Mouse (Mus musculus): ENCODE results near the gene Crtc3. TPM values are rescaled to one million over a fixed set of nuclear protein-coding genes. Genes with fewer than 3 reads are reported as not detected.

Gene Crtc3
- polyA plus RNA-seq, 1 experiment from 2014 or later, result 4.3 TPM

GRCm38 (mm10) chr7:80555146-80555545 lies 133.5 kb downstream of the Crtc3 start:
- no peak overlapping the region for H3K4me2 ChIP-seq (ENCODE audit: low read depth, low read length)
- no peak overlapping the region for H3K4me3 ChIP-seq (ENCODE audit: low read depth, low read length)
- H3K9me3 ChIP-seq (replicated peaks; ENCODE audit: control insufficient read depth, low read length), result no peaks in the 10 kb centered on the region
- no peak for ATAC-seq (ENCODE audit: low read depth)
- no peak overlapping the region; the same call in 1 of the 2 replicates for H3K27ac ChIP-seq (ENCODE audit: low read length)
- 47% methylated on average over 3 of the region's 3 CpGs for WGBS (ENCODE audit: insufficient replicate concordance)
- H3K9ac ChIP-seq (ENCODE audit: low read depth, low read length), result no peak overlapping the region
- H3K27me3 ChIP-seq (ENCODE audit: control insufficient read depth, insufficient read depth, low read depth, low read length), result no peaks in the 10 kb centered on the region
- H3K4me1 ChIP-seq (ENCODE audit: control insufficient read depth, low read depth, low read length), result no peaks in the 10 kb centered on the region
- H3K36me3 ChIP-seq (ENCODE audit: control insufficient read depth, insufficient read depth), result no peaks in the 10 kb centered on the region

GRCm38 (mm10) chr7:80554180-80555021 lies 134.3 kb downstream of the Crtc3 start:
- Histone ChIP-seq H3K27me3 (ENCODE audit: control insufficient read depth, insufficient read depth, low read depth, low read length) (no peaks in the 10 kb centered on the region), H3K9me3 (replicated peaks; ENCODE audit: control insufficient read depth, low read length) (no peaks in the 10 kb centered on the region), H3K27ac (ENCODE audit: low read length) (no peak overlapping the region), H3K4me3 (ENCODE audit: low read depth, low read length) (no peak overlapping the region), H3K36me3 (ENCODE audit: control insufficient read depth, insufficient read depth) (no peaks in the 10 kb centered on the region), H3K9ac (ENCODE audit: low read depth, low read length) (no peak overlapping the region), H3K4me2 (ENCODE audit: low read depth, low read length) (no peak overlapping the region), H3K4me1 (ENCODE audit: control insufficient read depth, low read depth, low read length) (no peaks in the 10 kb centered on the region)
- WGBS (ENCODE audit: insufficient replicate concordance), result 47% methylated on average over 22 of the region's 22 CpGs
- no peak for ATAC-seq (ENCODE audit: low read depth)

- Histone ChIP-seq H3K9me3 (replicated peaks; ENCODE audit: control insufficient read depth, low read length) (no peaks in the 10 kb centered on the region), H3K36me3 (ENCODE audit: control insufficient read depth, insufficient read depth) (no peaks in the 10 kb centered on the region), H3K4me3 (ENCODE audit: low read depth, low read length) (no peak overlapping the region), H3K4me1 (ENCODE audit: control insufficient read depth, low read depth, low read length) (peaks cover 12% of the 10 kb centered on the region), H3K4me2 (ENCODE audit: low read depth, low read length) (no peak overlapping the region), H3K9ac (ENCODE audit: low read depth, low read length) (no peak overlapping the region), H3K27me3 (ENCODE audit: control insufficient read depth, insufficient read depth, low read depth, low read length) (no peaks in the 10 kb centered on the region), H3K27ac (ENCODE audit: low read length) (no peak overlapping the region)
- 66% methylated on average over 7 of the region's 7 CpGs for WGBS (ENCODE audit: insufficient replicate concordance)
- ATAC-seq (ENCODE audit: low read depth), result no peak
Observed at GRCm38 (mm10) chr7:80548513-80549260, 140.0 kb downstream of the Crtc3 start.

- peak overlapping the region; percentile 60 for H3K4me2 ChIP-seq (ENCODE audit: low read depth, low read length)
- no peaks in the 10 kb centered on the region for H3K9me3 ChIP-seq (replicated peaks; ENCODE audit: control insufficient read depth, low read length)
- H3K4me3 ChIP-seq (ENCODE audit: low read depth, low read length), result peak overlapping the region; percentile 30
- H3K27ac ChIP-seq (ENCODE audit: low read length), result peak overlapping the region; percentile 91
- peaks cover 39% of the 10 kb centered on the region for H3K4me1 ChIP-seq (ENCODE audit: control insufficient read depth, low read depth, low read length)
- peak overlapping the region; percentile 49 for H3K9ac ChIP-seq (ENCODE audit: low read depth, low read length)
- no peaks in the 10 kb centered on the region for H3K27me3 ChIP-seq (ENCODE audit: control insufficient read depth, insufficient read depth, low read depth, low read length)
- peak; percentile 95 for ATAC-seq (ENCODE audit: low read depth)
- no peaks in the 10 kb centered on the region for H3K36me3 ChIP-seq (ENCODE audit: control insufficient read depth, insufficient read depth)
- WGBS (ENCODE audit: insufficient replicate concordance), result 19% methylated on average over 7 of the region's 7 CpGs
Observed at GRCm38 (mm10) chr7:80542139-80542831, 146.4 kb downstream of the Crtc3 start.

- H3K9ac ChIP-seq (ENCODE audit: low read depth, low read length), result no peak overlapping the region
- no peak for ATAC-seq (ENCODE audit: low read depth)
- H3K4me1 ChIP-seq (ENCODE audit: control insufficient read depth, low read depth, low read length), result peaks cover 35% of the 10 kb centered on the region
Observed at GRCm38 (mm10) chr7:80539581-80539980, 149.1 kb downstream of the Crtc3 start.

More at GRCm38 (mm10) chr7:80539581-80539980, 149.1 kb downstream of the Crtc3 start:
- Histone ChIP-seq H3K27ac (ENCODE audit: low read length) (no peak overlapping the region), H3K4me3 (ENCODE audit: low read depth, low read length) (no peak overlapping the region), H3K9me3 (replicated peaks; ENCODE audit: control insufficient read depth, low read length) (no peaks in the 10 kb centered on the region), H3K4me2 (ENCODE audit: low read depth, low read length) (no peak overlapping the region), H3K36me3 (ENCODE audit: control insufficient read depth, insufficient read depth) (no peaks in the 10 kb centered on the region), H3K27me3 (ENCODE audit: control insufficient read depth, insufficient read depth, low read depth, low read length) (no peaks in the 10 kb centered on the region)
- WGBS (ENCODE audit: insufficient replicate concordance), result 78% methylated on average over 5 of the region's 5 CpGs

Other genes starting within 250 kb of the Crtc3 start
- 24.2 and 25.9 TPM in 2 replicates for gene Blm, start 153.8 kb downstream of the Crtc3 start, polyA plus RNA-seq (2015; fragmentation: Nextera tagmentation; extraction: Ambion mirVana)
- 15.8 and 15.9 TPM in 2 replicates for gene Iqgap1, start 137.1 kb upstream of the Crtc3 start, polyA plus RNA-seq (2015; fragmentation: Nextera tagmentation; extraction: Ambion mirVana)
- gene Zscan2, start 172.0 kb upstream of the Crtc3 start, polyA plus RNA-seq (2015; fragmentation: Nextera tagmentation; extraction: Ambion mirVana), result 0.30 and 0.36 TPM in 2 replicates
- gene Wdr73, start 212.4 kb upstream of the Crtc3 start, polyA plus RNA-seq (2015; fragmentation: Nextera tagmentation; extraction: Ambion mirVana), result 10.8 and 12.1 TPM in 2 replicates
- 1.2 and 1.6 TPM in 2 replicates for gene Nmb, start 216.2 kb upstream of the Crtc3 start, polyA plus RNA-seq (2015; fragmentation: Nextera tagmentation; extraction: Ambion mirVana)